Mouse (Mus musculus) spleen, adult 2 months (tissue): ENCODE measurements at regions not wholly inside any gene's neighbourhood (a gene's known extent, or its start where the extent isn't known, plus 50 kb on each side); places are given as distances from the start of the nearest gene placed in this dataset.

ENCODE experiments used
- DNase-seq, 2 experiments: peaks; one replicate each; pipeline versions ENCODE4 v3.0.0 to v3.0.0-alpha.2; 2012 to 2021; ENCODE audit warnings: low spot score in 2 of 2, low read depth in 1 of 2
- H3K27ac ChIP-seq: fragments of 200-500 bp; 2 replicates; pipeline ENCODE4 v1.5.1; 2012; ENCODE audit warnings: low read length, inconsistent platforms; ENCODE audit not compliant: insufficient read depth
- H3K27me3 ChIP-seq: fragments of 200-500 bp; 2 replicates; pipeline ENCODE4 v1.6.1; 2012; ENCODE audit warnings: mild to moderate bottlenecking, moderate library complexity, low read length, inconsistent platforms; ENCODE audit not compliant: control insufficient read depth, insufficient read depth
- H3K36me3 ChIP-seq: fragments of 200-500 bp; 2 replicates; pipeline ENCODE4 v1.6.1; 2012; ENCODE audit warnings: mild to moderate bottlenecking, low read length, inconsistent platforms; ENCODE audit not compliant: control insufficient read depth, insufficient read depth
- H3K4me1 ChIP-seq: fragments of 200-500 bp; 2 replicates; pipeline ENCODE4 v1.6.1; 2011; ENCODE audit warnings: inconsistent platforms; ENCODE audit not compliant: control insufficient read depth, insufficient read depth, insufficient read length
- H3K4me3 ChIP-seq: fragments of 200-500 bp; 2 replicates; pipeline ENCODE4 v1.5.1; 2011; ENCODE audit warnings: mild to moderate bottlenecking, inconsistent platforms; ENCODE audit not compliant: insufficient read depth, insufficient read length; ENCODE audit errors: extremely low read depth
- CTCF ChIP-seq: fragments of 200-500 bp; IDR thresholded peaks from 2 replicates; pipeline ENCODE4 v1.5.1; 2011; ENCODE audit warnings: mild to moderate bottlenecking, inconsistent platforms; ENCODE audit not compliant: insufficient read depth, insufficient read length, insufficient replicate concordance; ENCODE audit errors: extremely low read depth
- POLR2A ChIP-seq: fragments of 200-500 bp; IDR thresholded peaks from 2 replicates; pipeline ENCODE4 v1.6.1; 2011; ENCODE audit warnings: low read depth, low read length, inconsistent platforms
- WGBS: fragments of 180-500 bp; shearing (Covaris S2); methylation state at CpG from one replicate; pipeline ENCODE4 v1.1.7; 2018; 5-methylcytosine and 5-hydroxymethylcytosine counted together

GRCm38 (mm10) chr12:71607966-71608365, 222.9 kb upstream of the Daam1 start:
- no peaks in the 10 kb centered on the region for H3K27me3 ChIP-seq
- no peaks in the 10 kb centered on the region for H3K36me3 ChIP-seq
- TF ChIP-seq CTCF = no peak
- TF ChIP-seq POLR2A = no peak
- WGBS = 97% methylated on average over 4 of the region's 4 CpGs
- H3K4me3 ChIP-seq = no peak overlapping the region
- H3K4me1 ChIP-seq = no peaks in the 10 kb centered on the region
- DNase-seq = no peak
- H3K27ac ChIP-seq = no peak overlapping the region

DNA sequence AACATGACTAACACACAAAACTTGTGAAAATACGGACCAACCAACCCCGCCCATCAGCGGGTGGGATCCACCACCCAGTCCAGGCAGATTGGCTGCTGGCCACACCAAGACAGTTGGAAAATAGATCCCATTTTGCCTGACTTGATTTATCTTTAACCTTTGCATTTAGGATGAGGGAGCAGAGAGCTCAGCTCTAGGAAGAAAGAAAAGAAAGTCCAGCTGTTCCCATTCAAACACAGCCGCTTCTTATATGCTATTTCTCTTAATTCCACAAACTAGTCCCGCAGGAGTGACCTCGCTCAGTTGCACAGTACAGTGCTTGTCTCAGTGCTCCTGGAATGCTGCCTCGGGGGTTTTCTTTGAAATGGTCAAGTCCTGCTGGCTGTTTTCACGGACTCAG, 217.6 kb upstream of the Daam1 start:
- Histone ChIP-seq H3K4me3 (no peak overlapping the region), H3K27me3 (no peaks in the 10 kb centered on the region), H3K27ac (no peak overlapping the region), H3K4me1 (no peaks in the 10 kb centered on the region), H3K36me3 (no peaks in the 10 kb centered on the region)
- no peak for TF ChIP-seq POLR2A
- TF ChIP-seq CTCF = no peak
- 84% methylated on average over 8 of the region's 8 CpGs for WGBS
- no peak for DNase-seq

DNA sequence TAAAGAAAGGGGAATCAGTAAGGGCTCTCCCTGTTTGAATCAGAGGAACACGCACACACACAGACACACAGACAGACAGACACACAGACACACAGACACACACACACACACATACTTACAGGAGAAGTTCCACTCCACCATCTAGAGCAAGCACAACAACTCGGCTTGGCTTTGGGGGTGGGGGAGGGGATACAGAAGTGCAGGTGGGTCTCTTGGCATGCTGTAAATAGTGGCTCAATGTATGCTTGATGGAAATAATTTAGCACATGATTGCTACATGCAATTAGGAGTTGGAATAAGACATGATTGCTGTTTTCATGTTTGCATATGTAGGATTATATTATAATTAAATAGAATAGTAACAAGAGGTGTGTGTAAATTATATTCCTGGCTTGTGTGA, 215.9 kb upstream of the Daam1 start:
- DNase-seq = no peak
- Histone ChIP-seq H3K27me3 (no peaks in the 10 kb centered on the region), H3K4me1 (no peaks in the 10 kb centered on the region), H3K27ac (no peak overlapping the region), H3K4me3 (no peak overlapping the region), H3K36me3 (no peaks in the 10 kb centered on the region)
- 79% methylated on average over 2 of the region's 2 CpGs for WGBS
- TF ChIP-seq POLR2A (no peak), CTCF (no peak)

DNA sequence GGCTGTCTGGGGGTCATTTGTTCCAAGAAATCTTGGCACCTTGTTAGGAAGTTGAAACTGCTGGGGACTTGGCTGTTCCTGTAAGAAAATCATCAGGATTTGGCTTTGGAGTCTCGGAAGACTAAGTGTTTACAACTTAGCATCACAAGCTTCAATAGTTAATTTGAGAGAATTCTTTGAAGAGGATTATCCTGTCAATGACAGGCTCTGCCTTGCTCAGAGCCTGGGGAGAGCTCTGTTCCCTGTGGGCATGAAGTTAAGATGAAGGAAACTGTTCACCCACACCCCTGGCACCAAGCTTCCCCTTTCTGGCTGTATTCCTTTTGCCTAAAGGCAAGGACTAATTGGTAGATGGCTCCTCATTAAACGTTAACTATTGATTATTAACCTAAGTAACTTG, 215.5 kb upstream of the Daam1 start:
- Histone ChIP-seq H3K4me1 (no peaks in the 10 kb centered on the region), H3K27ac (no peak overlapping the region), H3K27me3 (no peaks in the 10 kb centered on the region), H3K36me3 (no peaks in the 10 kb centered on the region), H3K4me3 (no peak overlapping the region)
- WGBS = 82% methylated on average over 2 of the region's 2 CpGs
- no peak for DNase-seq
- TF ChIP-seq CTCF = no peak
- TF ChIP-seq POLR2A = no peak

- WGBS = 75% methylated on average over 4 of the region's 4 CpGs
- DNase-seq = no peak
- no peak overlapping the region for H3K27ac ChIP-seq
- no peaks in the 10 kb centered on the region for H3K27me3 ChIP-seq
- TF ChIP-seq CTCF = no peak
- no peak for TF ChIP-seq POLR2A
- H3K36me3 ChIP-seq = no peaks in the 10 kb centered on the region
- no peak overlapping the region for H3K4me3 ChIP-seq
- H3K4me1 ChIP-seq = no peaks in the 10 kb centered on the region
Measured at GRCm38 (mm10) chr12:71616121-71616520, 214.8 kb upstream of the Daam1 start.

DNA sequence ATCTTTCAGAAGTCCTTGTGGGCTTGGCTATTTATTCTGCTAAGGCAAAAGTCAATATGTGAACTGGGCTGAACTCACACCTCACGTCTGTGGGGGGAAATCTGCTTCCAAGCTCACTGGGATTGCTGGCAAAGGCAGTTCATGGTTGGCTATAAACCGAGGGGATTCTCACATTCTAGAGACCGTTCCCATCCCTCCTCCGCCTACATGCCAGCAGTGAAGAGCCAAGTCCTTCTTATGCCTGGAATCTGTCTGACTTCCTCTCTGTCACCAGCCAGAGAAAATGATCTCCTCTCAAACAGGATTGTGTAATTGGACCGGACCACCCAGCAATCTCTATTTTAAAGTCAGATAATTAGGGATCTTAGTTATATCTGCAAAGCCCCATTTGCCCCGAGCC, 212.4 kb upstream of the Daam1 start:
- Histone ChIP-seq H3K36me3 (no peaks in the 10 kb centered on the region), H3K27me3 (no peaks in the 10 kb centered on the region), H3K4me3 (no peak overlapping the region), H3K4me1 (no peaks in the 10 kb centered on the region), H3K27ac (no peak overlapping the region)
- 77% methylated on average over 6 of the region's 6 CpGs for WGBS
- DNase-seq = no peak
- TF ChIP-seq POLR2A = no peak
- no peak for TF ChIP-seq CTCF

DNA sequence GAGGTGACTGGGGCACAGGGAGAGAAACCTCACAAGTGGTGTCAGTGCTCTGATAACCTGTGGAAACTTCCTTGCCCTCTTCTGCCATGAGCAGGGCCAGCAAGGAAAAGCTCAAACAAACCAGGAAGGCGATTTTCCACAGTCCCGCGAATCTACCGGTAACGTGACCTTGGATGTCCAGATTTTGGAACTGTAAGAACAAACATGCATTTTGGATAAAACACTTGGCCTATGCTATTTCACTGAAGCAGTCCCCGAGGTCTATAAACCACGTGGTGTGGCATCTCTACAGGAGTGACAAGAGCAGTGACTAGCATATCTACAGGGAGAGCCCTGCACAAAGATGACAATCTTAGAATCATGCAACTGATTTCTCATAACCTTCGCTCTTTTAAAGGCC, 211.9 kb upstream of the Daam1 start:
- no peak overlapping the region for H3K4me3 ChIP-seq
- no peaks in the 10 kb centered on the region for H3K36me3 ChIP-seq
- DNase-seq = no peak
- H3K27me3 ChIP-seq = no peaks in the 10 kb centered on the region
- no peak for TF ChIP-seq CTCF
- TF ChIP-seq POLR2A = no peak
- H3K4me1 ChIP-seq = no peaks in the 10 kb centered on the region
- no peak overlapping the region for H3K27ac ChIP-seq
- WGBS = 84% methylated on average over 8 of the region's 8 CpGs
